Mouse (Mus musculus) cerebellum, adult 8-10 months (tissue): ENCODE results near the gene Hes2.

Experiments used
- DNase-seq: peaks from one replicate; pipeline ENCODE4 v3.0.0; 2022

Hes2 gene

GRCm38 (mm10) chr4:152158585-152159284, at the start of gene Hes2:
Gene Hes2 (plus strand): TSS chr4:152158867.
- no peak for DNase-seq

- no peak for DNase-seq
These were observed 49.2 kb upstream of the Hes2 start for GRCm38 (mm10) chr4:152109509-152109908.

DNA sequence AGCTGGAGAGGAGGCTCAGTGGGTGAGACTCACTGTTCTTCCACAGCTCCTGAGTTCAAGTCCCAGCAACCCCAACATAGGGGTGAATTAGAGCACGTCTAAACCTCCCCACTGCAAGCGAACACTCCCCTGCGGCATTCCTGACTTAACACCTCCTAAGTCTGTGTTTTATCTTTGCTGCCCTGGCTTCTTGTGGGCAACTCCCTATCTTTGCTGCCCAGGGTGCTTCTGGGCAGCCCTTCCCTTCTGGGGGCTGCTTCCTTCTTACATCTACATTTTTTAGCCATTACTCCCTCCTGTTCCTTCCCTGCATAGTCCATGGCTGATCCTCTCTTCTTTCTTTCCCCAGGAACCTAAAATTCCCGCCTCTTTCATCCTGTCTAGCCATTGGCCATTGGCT, 48.0 kb upstream of the Hes2 start:
- DNase-seq: no peak

DNA sequence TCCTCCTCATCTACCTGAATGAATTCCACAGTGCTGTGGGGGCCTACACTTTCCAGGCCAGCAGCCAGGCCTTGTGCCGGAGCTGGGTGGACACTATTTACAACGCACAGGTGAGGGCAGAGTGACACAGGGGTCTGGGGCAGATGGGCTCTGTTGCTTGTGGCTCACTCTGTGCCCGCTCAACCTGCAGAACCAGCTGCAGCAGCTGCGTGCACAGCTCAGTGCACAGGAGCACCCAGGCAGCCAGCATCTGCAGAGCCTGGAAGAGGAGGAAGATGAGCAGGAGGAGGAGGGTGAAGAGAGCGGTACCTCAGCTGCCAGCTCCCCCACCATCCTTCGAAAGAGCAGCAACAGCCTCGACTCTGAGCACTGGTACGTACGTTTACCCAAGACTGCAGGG, 46.3 kb upstream of the Hes2 start:
- DNase-seq: no peak

DNA sequence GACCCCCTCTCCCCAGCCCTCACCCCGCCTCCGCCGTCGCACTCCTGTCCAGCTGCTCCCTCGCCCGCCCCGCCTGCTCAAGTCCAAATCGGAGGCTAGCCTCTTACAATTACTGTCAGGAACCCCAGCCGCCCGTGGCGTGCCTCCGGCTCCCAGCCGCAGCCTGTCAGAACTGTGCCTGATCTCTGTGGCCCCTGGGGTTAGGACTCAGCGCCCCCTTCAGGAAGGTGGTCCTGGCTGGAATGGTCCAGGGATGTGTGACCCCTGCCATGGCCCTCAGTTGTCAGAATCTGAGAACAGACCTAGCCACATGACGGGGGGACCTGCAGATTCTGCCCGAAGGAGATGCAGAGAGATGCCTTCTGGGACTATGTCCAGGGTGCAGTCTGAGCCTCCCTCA, 44.6 kb upstream of the Hes2 start:
- no peak for DNase-seq

DNA sequence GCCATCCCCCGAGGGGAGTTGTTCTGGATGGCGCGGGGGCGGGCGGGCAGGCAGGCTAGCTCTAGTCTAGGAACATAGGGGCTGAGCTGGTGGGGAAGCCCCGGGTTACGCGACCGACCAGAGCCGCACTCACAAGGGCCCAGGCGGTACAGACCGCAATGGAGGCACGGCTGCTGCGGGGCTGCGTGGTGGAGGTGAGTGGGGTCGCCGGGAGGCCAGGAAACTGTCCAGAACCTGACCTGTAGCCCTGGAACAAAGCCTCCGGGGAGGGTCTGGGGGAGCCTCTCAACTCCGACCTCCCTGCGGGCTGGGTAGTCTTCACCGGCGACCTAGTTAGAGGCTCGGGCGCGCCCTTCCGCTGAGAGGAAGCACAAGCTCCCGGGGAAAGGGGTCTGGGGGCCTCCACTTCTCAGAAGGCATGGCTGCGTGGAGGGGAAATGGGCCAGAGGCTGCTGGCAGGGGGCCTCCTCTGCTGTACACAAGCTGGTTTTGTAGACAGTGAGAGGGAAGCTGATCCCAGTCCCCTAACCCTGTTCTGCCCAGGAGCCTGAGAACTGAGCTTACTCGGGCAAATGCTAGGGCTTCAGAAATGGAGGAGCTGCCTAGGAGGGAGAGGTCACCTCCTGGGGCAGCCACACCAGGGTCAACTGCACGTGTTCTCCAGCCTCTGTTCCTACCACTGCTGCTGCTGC, 42.6 kb upstream of the Hes2 start, which contains the start of gene Tnfrsf25:
TSS of gene Tnfrsf25 (plus strand) at position 14 of the 692 bp plus-strand sequence.
- no peak for DNase-seq

GRCm38 (mm10) chr4:152117538-152117937, 41.1 kb upstream of the Hes2 start:
- no peak for DNase-seq

DNA sequence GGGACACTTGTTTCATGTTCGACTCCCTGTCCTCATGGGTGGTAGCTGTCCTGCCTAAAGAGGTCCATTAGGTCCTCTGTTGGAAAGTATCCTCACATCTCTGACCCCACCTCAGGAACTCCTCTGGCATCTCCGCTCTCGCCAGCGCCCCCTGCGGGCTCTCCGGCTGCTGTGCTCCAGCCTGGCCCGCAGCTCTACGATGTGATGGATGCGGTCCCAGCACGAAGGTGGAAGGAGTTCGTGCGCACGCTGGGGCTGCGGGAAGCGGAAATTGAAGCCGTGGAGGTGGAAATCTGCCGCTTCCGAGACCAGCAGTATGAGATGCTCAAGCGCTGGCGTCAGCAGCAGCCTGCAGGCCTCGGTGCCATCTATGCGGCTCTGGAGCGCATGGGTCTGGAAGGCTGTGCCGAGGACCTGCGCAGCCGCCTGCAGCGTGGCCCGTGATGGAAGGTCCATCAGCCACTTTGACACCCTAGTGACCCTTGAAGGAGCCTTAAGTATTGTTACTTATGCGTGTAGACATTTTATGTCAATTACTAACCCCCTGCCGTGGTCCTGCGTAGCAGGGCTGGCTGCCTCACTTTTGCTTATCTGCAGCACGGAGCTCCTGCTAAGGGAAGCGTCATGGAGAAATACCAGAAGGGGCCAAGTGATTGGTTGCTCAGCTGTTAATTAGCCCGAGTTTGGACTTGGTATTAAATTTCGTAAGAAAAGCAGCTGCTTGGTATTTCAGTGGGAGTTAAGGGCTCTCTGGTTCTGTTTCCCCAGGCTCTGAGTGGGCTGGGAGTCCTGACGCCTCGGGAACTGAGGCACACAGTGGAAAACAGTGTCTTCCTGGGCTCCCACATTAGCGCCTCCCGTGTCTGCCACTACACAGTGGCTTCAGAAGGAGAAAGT, 39.0 kb upstream of the Hes2 start:
- DNase-seq: no peak

DNA sequence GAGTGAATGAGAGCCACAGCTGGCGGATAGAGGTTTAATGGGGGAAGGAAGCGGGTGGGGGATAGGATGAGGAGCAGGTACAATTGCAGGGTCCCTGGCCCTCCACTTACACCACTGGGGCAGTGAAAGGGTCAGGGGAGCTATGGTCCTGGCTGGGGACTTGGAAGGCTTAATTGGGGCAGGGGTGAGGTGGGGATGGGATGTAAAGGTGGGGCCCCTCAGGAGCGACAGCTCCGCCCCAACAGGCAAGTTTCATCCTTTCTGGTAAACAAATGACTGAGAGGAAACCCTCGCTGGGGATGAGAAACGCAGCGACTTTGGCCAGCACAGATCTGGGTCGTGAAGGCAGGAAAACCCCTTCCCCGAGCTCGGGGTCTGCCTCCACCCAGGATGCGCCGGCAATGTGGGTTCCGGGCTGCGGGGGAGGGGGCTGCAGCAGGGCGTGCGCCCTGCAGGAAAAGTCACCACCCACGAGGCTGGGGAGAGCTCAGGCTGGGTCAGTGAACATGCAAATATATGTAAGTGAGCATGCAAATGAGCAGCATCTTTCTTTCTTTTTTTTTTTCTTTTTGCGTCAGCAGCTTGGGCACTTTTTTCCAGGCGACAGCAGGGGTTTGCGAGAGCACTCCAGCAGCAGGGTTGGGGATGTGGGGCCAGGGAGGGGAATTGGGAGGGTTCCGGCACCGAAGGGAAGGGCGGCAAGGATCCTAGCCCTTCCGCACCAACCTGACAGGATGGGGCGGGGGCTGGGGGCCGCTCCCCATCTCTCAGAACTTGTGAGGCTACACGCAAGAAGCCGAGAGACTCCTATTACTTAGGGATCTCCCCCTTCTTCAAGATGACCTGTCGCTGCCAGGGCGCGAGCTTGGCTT, 38.1 kb upstream of the Hes2 start:
- DNase-seq: no peak

DNA sequence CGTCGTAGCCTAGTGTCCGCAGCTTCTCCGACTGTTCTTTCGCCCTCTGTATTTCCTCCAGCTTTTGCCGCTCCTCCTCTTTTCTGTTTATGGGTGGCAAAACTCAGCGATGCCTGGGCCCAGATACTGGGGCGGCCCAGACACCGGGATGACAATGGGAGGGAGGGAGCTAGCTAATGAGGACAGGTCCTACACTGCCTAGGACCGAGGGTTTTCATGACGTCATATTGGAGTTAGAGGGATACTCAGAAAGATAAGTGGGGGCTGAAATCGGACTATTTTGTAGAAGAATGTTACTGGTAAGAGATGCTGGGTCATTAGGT, 37.5 kb upstream of the Hes2 start:
- no peak for DNase-seq

- DNase-seq: no peak
These were observed 34.2 kb upstream of the Hes2 start for GRCm38 (mm10) chr4:152124361-152124961.

- peak; percentile 36 for DNase-seq
These were observed 33.3 kb upstream of the Hes2 start for GRCm38 (mm10) chr4:152125161-152126025.

- DNase-seq: no peak
These were observed 32.4 kb upstream of the Hes2 start for GRCm38 (mm10) chr4:152126026-152126920.

GRCm38 (mm10) chr4:152127884-152128283, 30.8 kb upstream of the Hes2 start:
- no peak for DNase-seq

GRCm38 (mm10) chr4:152128784-152129183, 29.9 kb upstream of the Hes2 start:
- DNase-seq: no peak

DNA sequence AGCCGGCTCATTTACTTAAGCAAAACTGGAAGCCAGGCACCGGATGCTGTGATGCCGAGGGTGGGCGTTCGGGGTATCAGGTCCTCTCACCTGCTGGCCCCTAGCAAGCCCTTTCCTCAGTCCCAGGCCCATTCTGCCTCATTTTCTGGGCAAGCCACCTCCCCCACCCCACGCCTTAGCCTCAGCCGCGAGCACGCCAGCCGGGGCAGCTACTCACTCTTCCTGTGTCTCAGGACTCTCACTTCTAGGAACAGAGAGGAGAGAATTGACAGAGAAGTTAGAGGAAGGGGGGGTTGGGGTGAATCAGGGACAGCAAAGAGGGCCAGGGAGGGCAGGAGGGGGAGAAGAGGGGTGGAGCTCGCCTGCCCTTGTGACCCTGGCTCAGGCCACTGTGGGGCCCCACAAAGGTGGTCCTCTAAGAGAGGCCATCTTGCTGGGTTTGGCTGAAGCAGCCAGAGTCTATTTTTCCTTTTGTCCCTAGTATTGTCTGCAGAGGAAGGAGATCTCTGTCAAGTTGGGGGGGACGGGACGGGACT, 29.2 kb upstream of the Hes2 start:
- no peak for DNase-seq

GRCm38 (mm10) chr4:152130771-152131653, 27.7 kb upstream of the Hes2 start:
- DNase-seq: no peak
